Mouse (Mus musculus) layer of hippocampus, adult 18-20 months (tissue): ENCODE measurements around the gene Gm15262. TPM values are rescaled to one million over a fixed set of nuclear protein-coding genes. Genes with fewer than 3 reads are reported as not detected.
"Not testable (repeated sequence)": the region's sequence is repeated elsewhere in the genome, so short reads cannot be mapped to it uniquely, and the experiment has no call there.

Source experiments
- DNase-seq, 2 experiments: peaks; one replicate each; pipeline ENCODE4 v3.0.0; 2022; ENCODE audit warnings: low spot score in 2 of 2
- long read RNA-seq: library from polyadenylated mRNA; stranded (forward); transcript quantifications from one replicate; pipeline ENCODE4 v2.0.0, GENCODE M21; 2021
- total RNA-seq, 2 experiments: library from RNA; stranded (reverse); gene quantifications; 2 replicates each; pipeline ENCODE4 v1.2.3; 2021

Gm15262 gene
- not detected for total RNA-seq
- long read RNA-seq, result 0 reads

GRCm38 (mm10) chrX:161287156-161287555, at the start of gene Gm15262:
Gene Gm15262 (plus strand): TSS chrX:161287456.
- not testable (repeated sequence) for DNase-seq

GRCm38 (mm10) chrX:161308131-161308530, 20.9 kb downstream of the Gm15262 start:
- DNase-seq, result no peak

- DNase-seq, result no peak
Observed at GRCm38 (mm10) chrX:161316443-161316842, 29.2 kb downstream of the Gm15262 start.

- DNase-seq, result no peak
Observed at GRCm38 (mm10) chrX:161370927-161371326, 83.7 kb downstream of the Gm15262 start.

GRCm38 (mm10) chrX:161371461-161371860, 84.2 kb downstream of the Gm15262 start:
- no peak for DNase-seq

GRCm38 (mm10) chrX:161375568-161375967, 88.3 kb downstream of the Gm15262 start:
- DNase-seq, result no peak

GRCm38 (mm10) chrX:161385791-161386190, 98.5 kb downstream of the Gm15262 start:
- peak in 1 of 2 experiments; percentile 10 for DNase-seq

GRCm38 (mm10) chrX:161387942-161388341, 100.7 kb downstream of the Gm15262 start:
- no peak for DNase-seq

- DNase-seq, result peak; percentile 19 to 81
Observed at GRCm38 (mm10) chrX:161399110-161399509, 111.9 kb downstream of the Gm15262 start.

GRCm38 (mm10) chrX:161411151-161411550, 123.9 kb downstream of the Gm15262 start:
- peak; percentile 2 to 53 for DNase-seq

Other genes with a start within 250 kb of the Gm15262 start
- gene Scml2, start 170.3 kb upstream of the Gm15262 start, total RNA-seq, result 1 to 10 TPM in 1 of 2 experiments, under 1 TPM in 1; 0.72 to 1.2 TPM